Mouse (Mus musculus): ENCODE results near the gene Foxe3. TPM values are rescaled to one million over a fixed set of nuclear protein-coding genes. Genes with fewer than 3 reads are reported as not detected.

The Foxe3 gene
- polyA plus RNA-seq, 1 experiment = not detected

- Histone ChIP-seq H3K4me1 (ENCODE audit: control insufficient read depth, insufficient read depth, low read length) (peaks cover 10% of the 10 kb centered on the region), H3K4me3 (ENCODE audit: insufficient read depth, low read depth, low read length) (peak within 1 kb of the TSS; percentile 34), H3K27ac (ENCODE audit: insufficient read depth, low read depth, low read length) (no peak within 1 kb of the TSS)
- under 1% methylated on average over 63 of the region's 64 CpGs for WGBS
- no peak for TF ChIP-seq POLR2A (IDR thresholded peaks at IDR 0.05; ENCODE audit: insufficient read depth, low read depth, low read length)
- peak; percentile 85 for TF ChIP-seq CTCF (IDR thresholded peaks at IDR 0.05; ENCODE audit: insufficient read depth, low read depth, low read length)
These were observed 16.8 kb downstream of the Foxe3 start, which contains the start of gene Foxd2 for GRCm38 (mm10) chr4:114908829-114909601. TSS of gene Foxd2 (minus strand) at chr4:114908873.

GRCm38 (mm10) chr4:114907951-114908828 lies 17.6 kb downstream of the Foxe3 start:
- 1% methylated on average over 99 of the region's 103 CpGs for WGBS
- peaks cover 10% of the 10 kb centered on the region for H3K4me1 ChIP-seq (ENCODE audit: control insufficient read depth, insufficient read depth, low read length)
- H3K4me3 ChIP-seq (ENCODE audit: insufficient read depth, low read depth, low read length) = peak overlapping the region; percentile 34
- no peak for TF ChIP-seq CTCF (IDR thresholded peaks at IDR 0.05; ENCODE audit: insufficient read depth, low read depth, low read length)
- no peak for TF ChIP-seq POLR2A (IDR thresholded peaks at IDR 0.05; ENCODE audit: insufficient read depth, low read depth, low read length)
- H3K27ac ChIP-seq (ENCODE audit: insufficient read depth, low read depth, low read length) = no peak overlapping the region

- Histone ChIP-seq H3K4me1 (ENCODE audit: control insufficient read depth, insufficient read depth, low read length) (peaks cover 10% of the 10 kb centered on the region), H3K4me3 (ENCODE audit: insufficient read depth, low read depth, low read length) (0 out of 2 replicates have a peak overlapping the region, but pooled peaks have one; percentile 34), H3K27ac (ENCODE audit: insufficient read depth, low read depth, low read length) (no peak overlapping the region)
- 6% methylated on average over 74 of the region's 74 CpGs for WGBS
- TF ChIP-seq CTCF (IDR thresholded peaks at IDR 0.05; ENCODE audit: insufficient read depth, low read depth, low read length) (no peak), POLR2A (IDR thresholded peaks at IDR 0.05; ENCODE audit: insufficient read depth, low read depth, low read length) (no peak)
These were observed 18.5 kb downstream of the Foxe3 start for GRCm38 (mm10) chr4:114907056-114907917.

GRCm38 (mm10) chr4:114905969-114906680 lies 19.7 kb downstream of the Foxe3 start:
- 30% methylated on average over 10 of the region's 10 CpGs for WGBS
- Histone ChIP-seq H3K27ac (ENCODE audit: insufficient read depth, low read depth, low read length) (no peak overlapping the region), H3K4me1 (ENCODE audit: control insufficient read depth, insufficient read depth, low read length) (peaks cover 10% of the 10 kb centered on the region), H3K4me3 (ENCODE audit: insufficient read depth, low read depth, low read length) (no peak overlapping the region)
- TF ChIP-seq POLR2A (IDR thresholded peaks at IDR 0.05; ENCODE audit: insufficient read depth, low read depth, low read length) (no peak), CTCF (IDR thresholded peaks at IDR 0.05; ENCODE audit: insufficient read depth, low read depth, low read length) (no peak)

- H3K4me3 ChIP-seq (ENCODE audit: insufficient read depth, low read depth, low read length) = no peak overlapping the region
These were observed 20.3 kb downstream of the Foxe3 start for GRCm38 (mm10) chr4:114905501-114905900.

GRCm38 (mm10) chr4:114903422-114903782 lies 22.4 kb downstream of the Foxe3 start:
- H3K4me3 ChIP-seq (ENCODE audit: insufficient read depth, low read depth, low read length) = no peak overlapping the region
- 6% methylated on average over 11 of the region's 11 CpGs for WGBS
- TF ChIP-seq CTCF (IDR thresholded peaks at IDR 0.05; ENCODE audit: insufficient read depth, low read depth, low read length) = no peak
- TF ChIP-seq POLR2A (IDR thresholded peaks at IDR 0.05; ENCODE audit: insufficient read depth, low read depth, low read length) = no peak
- H3K4me1 ChIP-seq (ENCODE audit: control insufficient read depth, insufficient read depth, low read length) = peaks cover under 1% of the 10 kb centered on the region
- H3K27ac ChIP-seq (ENCODE audit: insufficient read depth, low read depth, low read length) = no peak overlapping the region

More at GRCm38 (mm10) chr4:114905501-114905900, 20.3 kb downstream of the Foxe3 start:
- 60% methylated on average over 3 of the region's 3 CpGs for WGBS
- H3K4me1 ChIP-seq (ENCODE audit: control insufficient read depth, insufficient read depth, low read length) = peaks cover 10% of the 10 kb centered on the region
- no peak overlapping the region for H3K27ac ChIP-seq (ENCODE audit: insufficient read depth, low read depth, low read length)
- TF ChIP-seq POLR2A (IDR thresholded peaks at IDR 0.05; ENCODE audit: insufficient read depth, low read depth, low read length) (no peak), CTCF (IDR thresholded peaks at IDR 0.05; ENCODE audit: insufficient read depth, low read depth, low read length) (no peak)

- Histone ChIP-seq H3K4me3 (ENCODE audit: insufficient read depth, low read depth, low read length) (no peak overlapping the region), H3K4me1 (ENCODE audit: control insufficient read depth, insufficient read depth, low read length) (no peaks in the 10 kb centered on the region), H3K27ac (ENCODE audit: insufficient read depth, low read depth, low read length) (no peak overlapping the region)
- WGBS = 4% methylated on average over 39 of the region's 39 CpGs
- no peak for TF ChIP-seq CTCF (IDR thresholded peaks at IDR 0.05; ENCODE audit: insufficient read depth, low read depth, low read length)
- no peak for TF ChIP-seq POLR2A (IDR thresholded peaks at IDR 0.05; ENCODE audit: insufficient read depth, low read depth, low read length)
These were observed 23.0 kb downstream of the Foxe3 start for GRCm38 (mm10) chr4:114902641-114903421.
